Mouse (Mus musculus) stomach, postnatal 0 days (tissue): ENCODE measurements around the gene Gm8882.
"Not testable (repeated sequence)": the region's sequence is repeated elsewhere in the genome, so short reads cannot be mapped to it uniquely, and the experiment has no call there.

Source experiments
- CTCF ChIP-seq: IDR thresholded peaks from 2 replicates; pipeline ENCODE4 v1.5.1; 2016; ENCODE audit warnings: antibody characterized with exemption, low read depth, mild to moderate bottlenecking, moderate library complexity
- EP300 ChIP-seq: optimal IDR thresholded peaks from 2 replicates; pipeline ENCODE3; 2016; ENCODE audit warnings: antibody characterized with exemption

GRCm38 (mm10) chr6:132364034-132364433 lies at the start of gene Gm8882:
- TF ChIP-seq CTCF, EP300: not testable (repeated sequence)
